Mouse (Mus musculus) lung, postnatal 0 days (tissue): Measurements from ENCODE around the gene Ankrd65.

Experiments used
- CTCF ChIP-seq: IDR thresholded peaks from 2 replicates; pipeline ENCODE4 v1.5.1; 2016; ENCODE audit warnings: antibody characterized with exemption, mild to moderate bottlenecking
- EP300 ChIP-seq: IDR thresholded peaks from 2 replicates; pipeline ENCODE4 v1.6.1; 2016; ENCODE audit warnings: antibody characterized with exemption, mild to moderate bottlenecking, control low read depth

DNA sequence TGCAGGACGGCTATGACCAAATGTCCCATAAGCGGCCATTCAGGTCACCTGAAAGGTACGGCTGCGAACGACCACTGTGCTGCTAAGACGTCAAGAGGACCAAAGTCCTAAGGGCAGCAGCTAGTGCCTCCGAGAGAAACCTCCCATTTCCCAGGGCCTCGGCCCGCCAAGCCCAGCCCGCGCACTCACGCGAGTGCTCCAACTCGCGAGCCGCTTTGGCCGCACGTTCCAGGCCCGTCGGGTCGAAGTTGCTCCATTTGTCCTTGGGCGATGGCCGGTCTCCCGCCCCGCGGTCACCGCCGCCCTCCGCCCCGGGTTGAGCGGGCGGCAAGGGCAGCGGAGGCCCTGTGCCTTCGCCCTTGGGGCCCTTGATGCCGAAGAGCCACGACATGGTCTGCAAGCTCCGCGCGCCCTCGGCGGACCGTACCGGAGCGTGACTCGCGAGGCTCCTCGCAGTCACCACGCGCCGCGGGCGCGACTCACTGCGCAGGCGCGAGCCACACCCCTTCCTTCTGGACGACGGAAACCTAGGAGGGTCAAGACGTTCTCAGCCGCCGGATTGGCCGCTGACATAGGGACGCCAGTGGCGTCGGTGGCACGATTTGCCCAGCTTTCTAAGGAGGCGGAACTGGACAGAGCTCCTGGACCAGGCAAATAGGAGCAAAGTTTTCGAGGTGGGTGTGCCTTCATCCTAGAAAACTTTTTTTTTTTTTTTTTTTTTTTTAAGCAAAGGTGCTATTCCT, 29.5 kb upstream of the Ankrd65 start, which contains the start of gene Atad3a:
- no peak for TF ChIP-seq CTCF
- no peak for TF ChIP-seq EP300
